Mouse (Mus musculus): ENCODE measurements around the gene Lrp3.
"Not testable (repeated sequence)": the region's sequence is repeated elsewhere in the genome, so short reads cannot be mapped to it uniquely, and the experiment has no call there.

The Lrp3 gene

GRCm38 (mm10) chr7:35215225-35215624 lies at the start of gene Lrp3:
Lrp3 (minus strand) TSS chr7:35215498.
- DNase-seq (ENCODE audit: low spot score in 2 of 2): peak; percentile 34 to 55

GRCm38 (mm10) chr7:35264746-35265145 lies 49.4 kb upstream of the Lrp3 start:
- DNase-seq (ENCODE audit: low spot score in 2 of 2): peak in 1 of 2 experiments; percentile 7

- DNase-seq (ENCODE audit: low spot score in 2 of 2): no peak
Measured at GRCm38 (mm10) chr7:35263595-35264489, 48.5 kb upstream of the Lrp3 start.

- no peak for DNase-seq (ENCODE audit: low spot score in 2 of 2)
Measured at GRCm38 (mm10) chr7:35259384-35259783, 44.1 kb upstream of the Lrp3 start.

GRCm38 (mm10) chr7:35258294-35258693 lies 43.0 kb upstream of the Lrp3 start:
- DNase-seq (ENCODE audit: low spot score in 2 of 2): no peak

GRCm38 (mm10) chr7:35252041-35252558 lies 36.8 kb upstream of the Lrp3 start:
- DNase-seq (ENCODE audit: low spot score in 2 of 2): peak in 1 of 2 experiments; percentile 18

- DNase-seq (ENCODE audit: low spot score in 2 of 2): not testable (repeated sequence)
Measured at GRCm38 (mm10) chr7:35237935-35238334, 22.6 kb upstream of the Lrp3 start.

GRCm38 (mm10) chr7:35235308-35235707 lies 20.0 kb upstream of the Lrp3 start:
- no peak for DNase-seq (ENCODE audit: low spot score in 2 of 2)

GRCm38 (mm10) chr7:35234361-35235245 lies 19.3 kb upstream of the Lrp3 start:
- peak; percentile 97 to 98 for DNase-seq (ENCODE audit: low spot score in 2 of 2)

GRCm38 (mm10) chr7:35233861-35234260 lies 18.6 kb upstream of the Lrp3 start:
- no peak for DNase-seq (ENCODE audit: low spot score in 2 of 2)

GRCm38 (mm10) chr7:35232796-35233455 lies 17.6 kb upstream of the Lrp3 start:
- DNase-seq (ENCODE audit: low spot score in 2 of 2): no peak

- no peak for DNase-seq (ENCODE audit: low spot score in 2 of 2)
Measured at GRCm38 (mm10) chr7:35230333-35230732, 15.0 kb upstream of the Lrp3 start.

GRCm38 (mm10) chr7:35220694-35221365 lies 5.5 kb upstream of the Lrp3 start:
- no peak for DNase-seq (ENCODE audit: low spot score in 2 of 2)

- DNase-seq (ENCODE audit: low spot score in 2 of 2): no peak
Measured at GRCm38 (mm10) chr7:35215731-35216130, 433 bp upstream of the Lrp3 start.

- no peak for DNase-seq (ENCODE audit: low spot score in 2 of 2)
Measured at GRCm38 (mm10) chr7:35214442-35215222, 666 bp downstream of the Lrp3 start.

- no peak for DNase-seq (ENCODE audit: low spot score in 2 of 2)
Measured at GRCm38 (mm10) chr7:35211791-35212190, 3.5 kb downstream of the Lrp3 start.

- DNase-seq (ENCODE audit: low spot score in 2 of 2): no peak
Measured at GRCm38 (mm10) chr7:35199755-35200154, 15.5 kb downstream of the Lrp3 start.

GRCm38 (mm10) chr7:35198981-35199754 lies 16.1 kb downstream of the Lrp3 start:
- DNase-seq (ENCODE audit: low spot score in 2 of 2): no peak

- no peak for DNase-seq (ENCODE audit: low spot score in 2 of 2)
Measured at GRCm38 (mm10) chr7:35197022-35197421, 18.3 kb downstream of the Lrp3 start.

Measured in urinary bladder, adult 18-20 months (tissue).